Mouse (Mus musculus) spleen, adult 2 months (tissue): ENCODE data around the gene Cinp. TPM values are rescaled to one million over a fixed set of nuclear protein-coding genes. Genes with fewer than 3 reads are reported as not detected.

Experiments
- DNase-seq, 2 experiments: peaks; one replicate each; pipeline versions ENCODE4 v3.0.0 to v3.0.0-alpha.2; 2012 to 2021; ENCODE audit warnings: low spot score in 2 of 2, low read depth in 1 of 2
- H3K27ac ChIP-seq: fragments of 200-500 bp; 2 replicates; pipeline ENCODE4 v1.5.1; 2012; ENCODE audit warnings: low read length, inconsistent platforms; ENCODE audit not compliant: insufficient read depth
- H3K27me3 ChIP-seq: fragments of 200-500 bp; 2 replicates; pipeline ENCODE4 v1.6.1; 2012; ENCODE audit warnings: mild to moderate bottlenecking, moderate library complexity, low read length, inconsistent platforms; ENCODE audit not compliant: control insufficient read depth, insufficient read depth
- H3K36me3 ChIP-seq: fragments of 200-500 bp; 2 replicates; pipeline ENCODE4 v1.6.1; 2012; ENCODE audit warnings: mild to moderate bottlenecking, low read length, inconsistent platforms; ENCODE audit not compliant: control insufficient read depth, insufficient read depth
- H3K4me1 ChIP-seq: fragments of 200-500 bp; 2 replicates; pipeline ENCODE4 v1.6.1; 2011; ENCODE audit warnings: inconsistent platforms; ENCODE audit not compliant: control insufficient read depth, insufficient read depth, insufficient read length
- H3K4me3 ChIP-seq: fragments of 200-500 bp; 2 replicates; pipeline ENCODE4 v1.5.1; 2011; ENCODE audit warnings: mild to moderate bottlenecking, inconsistent platforms; ENCODE audit not compliant: insufficient read depth, insufficient read length; ENCODE audit errors: extremely low read depth
- CTCF ChIP-seq: fragments of 200-500 bp; IDR thresholded peaks from 2 replicates; pipeline ENCODE4 v1.5.1; 2011; ENCODE audit warnings: mild to moderate bottlenecking, inconsistent platforms; ENCODE audit not compliant: insufficient read depth, insufficient read length, insufficient replicate concordance; ENCODE audit errors: extremely low read depth
- POLR2A ChIP-seq: fragments of 200-500 bp; IDR thresholded peaks from 2 replicates; pipeline ENCODE4 v1.6.1; 2011; ENCODE audit warnings: low read depth, low read length, inconsistent platforms
- WGBS: fragments of 180-500 bp; shearing (Covaris S2); methylation state at CpG from one replicate; pipeline ENCODE4 v1.1.7; 2018; 5-methylcytosine and 5-hydroxymethylcytosine counted together
- polyA plus RNA-seq: library from polyadenylated mRNA; depleted of rRNA; stranded (reverse); fragments of >200 nt; gene quantifications from 2 replicates; pipeline ENCODE4 v1.2.3, GENCODE M21; 2012

Cinp gene
- polyA plus RNA-seq, 1 experiment = 22.9 TPM

- Histone ChIP-seq H3K36me3 (peaks cover 1% of the 10 kb centered on the region; the same call in 1 of the 2 replicates), H3K27me3 (no peaks in the 10 kb centered on the region), H3K27ac (no peak overlapping the region), H3K4me1 (peaks cover 21% of the 10 kb centered on the region; the same call in 1 of the 2 replicates), H3K4me3 (no peak overlapping the region)
- DNase-seq = no peak
- WGBS = 62% methylated on average over 1 of the region's 1 CpGs
- TF ChIP-seq POLR2A = no peak
Observed at GRCm38 (mm10) chr12:110851923-110852322, 37.0 kb downstream of the Cinp start.

- Histone ChIP-seq H3K27me3 (no peaks in the 10 kb centered on the region), H3K36me3 (peaks cover 1% of the 10 kb centered on the region; the same call in 1 of the 2 replicates), H3K4me1 (peaks cover 21% of the 10 kb centered on the region; the same call in 1 of the 2 replicates), H3K27ac (peak overlapping the region; percentile 17; the same call in 1 of the 2 replicates), H3K4me3 (peak overlapping the region; percentile 85; the same call in 1 of the 2 replicates)
- 16% methylated on average over 12 of the region's 12 CpGs for WGBS
- peak in 1 of 2 experiments; percentile 15 for DNase-seq
- no peak for TF ChIP-seq CTCF
- no peak for TF ChIP-seq POLR2A
Observed at GRCm38 (mm10) chr12:110851414-110851813, 37.5 kb downstream of the Cinp start.

GRCm38 (mm10) chr12:110850929-110851256 lies 38.1 kb downstream of the Cinp start:
- no peak for DNase-seq
- H3K36me3 ChIP-seq = peaks cover 1% of the 10 kb centered on the region; the same call in 1 of the 2 replicates
- peaks cover 20% of the 10 kb centered on the region; the same call in 1 of the 2 replicates for H3K4me1 ChIP-seq
- peak overlapping the region; percentile 69 for H3K27ac ChIP-seq
- H3K4me3 ChIP-seq = peak overlapping the region; percentile 85
- WGBS = 11% methylated on average over 9 of the region's 9 CpGs
- H3K27me3 ChIP-seq = 0 out of 2 replicates have a peak, but pooled peaks cover 2% of the 10 kb centered on the region
- no peak for TF ChIP-seq CTCF
- no peak for TF ChIP-seq POLR2A

- under 1% methylated on average over 89 of the region's 89 CpGs for WGBS
- no peak; the same call in 1 of the 2 replicates for TF ChIP-seq POLR2A
- TF ChIP-seq CTCF = no peak
- Histone ChIP-seq H3K27ac (peak within 1 kb of the TSS; percentile 69), H3K27me3 (0 out of 2 replicates have a peak, but pooled peaks cover 3% of the 10 kb centered on the region), H3K4me3 (peak within 1 kb of the TSS; percentile 85), H3K36me3 (no peaks in the 10 kb centered on the region), H3K4me1 (peaks cover 14% of the 10 kb centered on the region; the same call in 1 of the 2 replicates)
- peak in 1 of 2 experiments; percentile 65 for DNase-seq
Observed at GRCm38 (mm10) chr12:110850010-110850928, 38.7 kb downstream of the Cinp start, which contains the start of gene Zfp839. TSS of gene Zfp839 (plus strand) at chr12:110850253.

GRCm38 (mm10) chr12:110846191-110846765 lies 42.7 kb downstream of the Cinp start:
- TF ChIP-seq CTCF = no peak
- no peak for TF ChIP-seq POLR2A
- no peak for DNase-seq
- Histone ChIP-seq H3K27me3 (0 out of 2 replicates have a peak, but pooled peaks cover 3% of the 10 kb centered on the region), H3K4me3 (no peak overlapping the region), H3K36me3 (no peaks in the 10 kb centered on the region), H3K4me1 (peaks cover 4% of the 10 kb centered on the region; the same call in 1 of the 2 replicates), H3K27ac (no peak overlapping the region)
- 85% methylated on average over 6 of the region's 6 CpGs for WGBS

- WGBS = 2% methylated on average over 36 of the region's 36 CpGs
- H3K36me3 ChIP-seq = no peaks in the 10 kb centered on the region
- TF ChIP-seq POLR2A (no peak), CTCF (no peak)
Observed at GRCm38 (mm10) chr12:110845131-110845880, 43.6 kb downstream of the Cinp start.

More at GRCm38 (mm10) chr12:110845131-110845880, 43.6 kb downstream of the Cinp start:
- no peaks in the 10 kb centered on the region for H3K4me1 ChIP-seq
- peak overlapping the region; percentile 53 for H3K4me3 ChIP-seq
- 0 out of 2 replicates have a peak, but pooled peaks cover 3% of the 10 kb centered on the region for H3K27me3 ChIP-seq
- H3K27ac ChIP-seq = peak overlapping the region; percentile 33; the same call in 1 of the 2 replicates
- peak in 1 of 2 experiments; percentile 57 for DNase-seq
